Mouse (Mus musculus) lung, embryonic 16.5 days (tissue): Measurements from ENCODE around the gene Stx8. TPM values are rescaled to one million over a fixed set of nuclear protein-coding genes. Genes with fewer than 3 reads are reported as not detected.

ENCODE experiments used
- ATAC-seq: fragments of 200-750 bp; cut with Nextera tagmentation; 2 replicates; pipeline ENCODE4 v1.8.0; 2017; ENCODE audit warnings: low read depth, mild to moderate bottlenecking, moderate library complexity
- H3K27ac ChIP-seq: fragments of 300-500 bp; sonication (generic); 2 replicates; pipeline ENCODE4 v1.5.1; 2014; ENCODE audit warnings: mild to moderate bottlenecking, control low read depth, low read length
- H3K27me3 ChIP-seq: fragments of 300-500 bp; sonication (generic); 2 replicates; pipeline ENCODE4 v1.6.1; 2014; ENCODE audit warnings: low read depth, low read length, mixed read lengths; ENCODE audit not compliant: control insufficient read depth, insufficient read depth
- H3K36me3 ChIP-seq: fragments of 300-500 bp; sonication (generic); 2 replicates; pipeline ENCODE4 v1.6.1; 2014; ENCODE audit warnings: low read length; ENCODE audit not compliant: control insufficient read depth, insufficient read depth
- H3K4me1 ChIP-seq: fragments of 300-500 bp; sonication (generic); replicated peaks from 2 replicates; pipeline ENCODE4 v1.6.1; 2014; ENCODE audit warnings: low read length, mixed read lengths; ENCODE audit not compliant: control insufficient read depth, insufficient read depth
- H3K4me2 ChIP-seq: fragments of 300-500 bp; sonication (generic); 2 replicates; pipeline ENCODE4 v1.6.1; 2014; ENCODE audit warnings: low read depth, low read length, control low read depth
- H3K4me3 ChIP-seq: fragments of 300-500 bp; sonication (generic); 2 replicates; pipeline ENCODE4 v1.5.1; 2014; ENCODE audit warnings: mild to moderate bottlenecking, low read length, control low read depth
- H3K9ac ChIP-seq: fragments of 300-500 bp; sonication (generic); 2 replicates; pipeline ENCODE4 v1.6.1; 2014; ENCODE audit warnings: low read length, control low read depth
- H3K9me3 ChIP-seq: fragments of 300-500 bp; sonication (generic); 2 replicates; pipeline ENCODE4 v1.6.1; 2016; ENCODE audit warnings: low read length; ENCODE audit not compliant: control insufficient read depth
- WGBS: fragments of 180-500 bp; shearing (Covaris S2); extraction: QIAGEN DNeasy Blood & Tissue Kit; methylation state at CpG from one replicate; pipeline ENCODE4 v1.1.7; 2014; 5-methylcytosine and 5-hydroxymethylcytosine counted together
- polyA plus RNA-seq: library from polyadenylated mRNA; unstranded; fragments of >200 nt; fragmentation: Nextera tagmentation; extraction: Ambion mirVana; gene quantifications from 2 replicates; pipeline ENCODE4 v1.2.1, GENCODE M21; 2015

Stx8 gene
- polyA plus RNA-seq, 1 experiment from 2014 or later: 64.7 TPM

DNA sequence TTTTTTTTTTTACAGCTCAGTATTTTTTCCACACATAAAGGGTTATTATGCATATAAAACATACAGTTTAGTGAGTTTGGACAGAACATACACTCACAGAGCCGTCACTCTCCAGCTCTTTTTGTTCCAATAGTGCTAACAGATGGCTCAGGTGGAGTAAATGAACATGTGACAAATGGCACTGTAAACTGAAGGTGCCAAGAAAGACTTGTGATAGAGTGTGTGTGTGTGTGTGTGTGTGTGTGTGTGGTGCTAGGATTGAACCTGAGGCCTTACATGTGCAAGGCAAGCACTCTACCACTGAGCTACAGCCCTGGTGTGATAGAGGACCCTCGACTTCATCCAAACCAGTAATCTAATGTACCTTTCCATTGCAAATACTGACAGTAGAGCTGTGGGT is 96.1 kb downstream of the Stx8 start:
- Histone ChIP-seq H3K27me3 (no peaks in the 10 kb centered on the region), H3K9ac (no peak overlapping the region)
- WGBS: 74% methylated on average over 2 of the region's 2 CpGs

GRCm38 (mm10) chr11:68067806-68068205 is 101.8 kb downstream of the Stx8 start:
- Histone ChIP-seq H3K27me3 (no peaks in the 10 kb centered on the region), H3K9ac (no peak overlapping the region), H3K4me2 (no peak overlapping the region), H3K4me3 (no peak overlapping the region), H3K9me3 (no peaks in the 10 kb centered on the region), H3K27ac (no peak overlapping the region), H3K4me1 (peaks cover 4% of the 10 kb centered on the region), H3K36me3 (no peaks in the 10 kb centered on the region)
- WGBS: 64% methylated on average over 10 of the region's 10 CpGs
- no peak for ATAC-seq

More for the DNA sequence above, 96.1 kb downstream of the Stx8 start:
- H3K4me2 ChIP-seq: no peak overlapping the region
- H3K36me3 ChIP-seq: no peaks in the 10 kb centered on the region
- H3K9me3 ChIP-seq: no peaks in the 10 kb centered on the region
- H3K4me3 ChIP-seq: no peak overlapping the region
- H3K27ac ChIP-seq: no peak overlapping the region
- ATAC-seq: no peak
- H3K4me1 ChIP-seq: no peaks in the 10 kb centered on the region

DNA sequence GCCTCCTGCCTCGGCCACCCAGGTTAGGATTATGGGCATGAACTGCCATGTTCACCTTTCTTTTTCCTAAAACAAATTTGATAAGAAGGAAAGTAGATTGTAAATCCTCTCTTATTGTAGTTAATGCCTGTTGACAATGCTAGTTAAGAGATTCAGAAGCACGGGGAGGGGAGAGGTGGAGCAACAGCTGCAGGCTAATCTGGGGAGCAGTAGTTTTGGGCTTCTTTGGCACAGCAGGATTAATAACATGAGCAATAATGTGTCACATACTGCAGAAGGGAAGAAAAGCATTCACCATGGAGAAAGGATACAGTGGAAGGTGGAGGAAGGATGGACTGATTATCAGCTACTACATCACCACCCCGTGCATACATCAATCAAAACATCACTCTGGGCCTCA is 104.1 kb downstream of the Stx8 start:
- Histone ChIP-seq H3K27me3 (no peaks in the 10 kb centered on the region), H3K4me1 (peaks cover 7% of the 10 kb centered on the region), H3K27ac (no peak overlapping the region), H3K9ac (no peak overlapping the region), H3K4me2 (no peak overlapping the region), H3K36me3 (no peaks in the 10 kb centered on the region), H3K9me3 (no peaks in the 10 kb centered on the region), H3K4me3 (no peak overlapping the region)
- ATAC-seq: no peak
- WGBS: 63% methylated on average over 3 of the region's 3 CpGs

DNA sequence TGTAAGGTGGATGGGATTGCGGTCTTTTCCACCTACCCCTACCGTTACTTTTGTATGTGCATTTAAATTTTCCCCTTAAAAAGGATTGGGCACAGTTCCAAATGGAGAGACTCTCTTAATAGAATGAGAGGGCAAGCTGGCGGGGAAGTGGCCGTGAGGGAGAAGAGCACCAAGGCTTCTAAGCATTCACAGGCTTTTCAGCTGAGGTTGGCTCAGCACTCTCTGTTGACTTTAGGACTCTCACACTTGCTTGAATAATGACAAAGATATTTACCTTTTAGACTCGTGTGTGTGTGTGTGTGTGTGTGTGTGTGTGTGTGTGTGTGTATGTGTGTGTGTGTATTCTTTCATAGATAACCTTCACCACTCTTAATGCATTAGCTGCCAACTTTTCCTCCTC is 105.8 kb downstream of the Stx8 start:
- Histone ChIP-seq H3K4me3 (no peak overlapping the region), H3K4me2 (no peak overlapping the region), H3K36me3 (no peaks in the 10 kb centered on the region), H3K27ac (no peak overlapping the region), H3K4me1 (peaks cover 8% of the 10 kb centered on the region), H3K27me3 (no peaks in the 10 kb centered on the region), H3K9ac (no peak overlapping the region), H3K9me3 (no peaks in the 10 kb centered on the region)
- 38% methylated on average over 5 of the region's 5 CpGs for WGBS
- peak; percentile 17; the same call in 1 of the 2 replicates for ATAC-seq

GRCm38 (mm10) chr11:68072597-68073210 is 106.7 kb downstream of the Stx8 start:
- H3K4me2 ChIP-seq: no peak overlapping the region
- no peaks in the 10 kb centered on the region for H3K27me3 ChIP-seq
- WGBS: 41% methylated on average over 11 of the region's 11 CpGs
- peaks cover 8% of the 10 kb centered on the region for H3K4me1 ChIP-seq
- no peak overlapping the region for H3K4me3 ChIP-seq
- H3K27ac ChIP-seq: no peak overlapping the region
- H3K9ac ChIP-seq: no peak overlapping the region
- no peaks in the 10 kb centered on the region for H3K9me3 ChIP-seq
- no peak for ATAC-seq
- H3K36me3 ChIP-seq: no peaks in the 10 kb centered on the region

DNA sequence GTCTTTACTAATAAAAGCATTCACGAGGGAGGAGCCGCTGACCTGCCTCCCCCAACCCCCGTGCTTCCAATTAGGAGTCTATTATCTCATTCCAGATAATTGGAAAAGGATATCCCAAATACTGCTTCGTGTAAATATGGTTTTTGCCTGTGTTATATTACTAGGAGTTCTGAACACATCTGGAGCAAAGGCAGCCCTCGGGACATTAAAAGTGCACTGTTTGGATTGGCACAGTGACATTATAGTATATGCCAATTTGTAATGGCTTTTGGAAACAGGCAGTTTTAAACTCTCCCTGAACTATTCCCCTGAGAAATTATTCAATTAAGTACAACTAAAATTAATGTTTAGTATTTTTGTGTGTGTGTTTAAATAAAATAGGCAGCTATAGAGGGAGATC is 108.7 kb downstream of the Stx8 start:
- Histone ChIP-seq H3K4me1 (peaks cover 8% of the 10 kb centered on the region), H3K27ac (no peak overlapping the region), H3K4me2 (no peak overlapping the region), H3K36me3 (no peaks in the 10 kb centered on the region), H3K27me3 (no peaks in the 10 kb centered on the region), H3K9ac (no peak overlapping the region), H3K9me3 (no peaks in the 10 kb centered on the region), H3K4me3 (no peak overlapping the region)
- ATAC-seq: no peak
- 43% methylated on average over 5 of the region's 5 CpGs for WGBS

DNA sequence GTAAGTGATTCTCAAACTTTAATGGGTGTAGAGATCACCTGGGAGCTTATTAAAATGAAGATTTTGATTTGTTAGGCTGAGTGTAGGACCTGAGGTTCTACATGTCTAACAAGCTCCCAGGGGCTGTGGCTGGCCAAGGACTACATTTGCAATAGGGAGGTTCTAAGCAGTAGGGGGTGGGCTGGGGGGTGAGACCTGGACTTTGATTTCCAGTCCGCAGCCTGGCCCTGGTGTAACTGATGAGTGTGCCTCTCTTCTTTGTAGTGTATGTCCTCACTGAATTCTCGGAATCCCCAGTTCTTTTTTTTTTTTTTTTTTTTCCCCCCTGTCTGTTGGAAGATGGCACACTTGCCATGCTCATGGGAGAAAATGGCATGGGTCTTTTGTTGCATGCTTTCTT is 109.3 kb downstream of the Stx8 start:
- H3K4me2 ChIP-seq: no peak overlapping the region
- ATAC-seq: no peak
- peaks cover 8% of the 10 kb centered on the region for H3K4me1 ChIP-seq
- H3K9ac ChIP-seq: no peak overlapping the region
- no peaks in the 10 kb centered on the region for H3K36me3 ChIP-seq
- no peaks in the 10 kb centered on the region for H3K9me3 ChIP-seq
- H3K4me3 ChIP-seq: no peak overlapping the region
- no peaks in the 10 kb centered on the region for H3K27me3 ChIP-seq
- H3K27ac ChIP-seq: no peak overlapping the region
- 75% methylated on average over 2 of the region's 2 CpGs for WGBS

DNA sequence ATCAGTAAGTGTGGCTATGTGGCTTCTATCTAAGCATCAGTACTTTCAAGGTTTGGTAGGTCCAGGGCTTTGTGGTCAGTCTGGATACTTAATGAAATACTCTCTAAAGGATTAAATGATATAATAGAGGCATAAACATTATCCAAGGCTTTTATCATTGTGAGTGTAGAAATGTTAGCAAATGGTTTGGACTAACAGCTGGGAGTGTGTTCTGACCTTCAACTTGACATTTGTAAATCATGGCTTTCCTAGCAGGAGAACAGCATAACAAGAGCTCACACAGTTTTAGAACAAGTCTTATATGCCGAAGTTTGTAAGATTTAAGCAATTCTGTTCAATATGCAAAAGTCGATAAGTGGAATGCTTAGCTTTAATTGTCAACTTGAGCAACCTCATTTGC is 113.8 kb downstream of the Stx8 start:
- H3K36me3 ChIP-seq: no peaks in the 10 kb centered on the region
- H3K27ac ChIP-seq: no peak overlapping the region
- no peak overlapping the region for H3K9ac ChIP-seq
- H3K4me1 ChIP-seq: 0 out of 2 replicates have a peak, but pooled peaks cover 3% of the 10 kb centered on the region
- no peak overlapping the region for H3K4me3 ChIP-seq
- no peaks in the 10 kb centered on the region for H3K27me3 ChIP-seq
- 84% methylated on average over 2 of the region's 2 CpGs for WGBS
- H3K4me2 ChIP-seq: no peak overlapping the region
- ATAC-seq: no peak
- H3K9me3 ChIP-seq: peaks cover 2% of the 10 kb centered on the region; the same call in 1 of the 2 replicates

GRCm38 (mm10) chr11:68080999-68081398 is 115.0 kb downstream of the Stx8 start:
- peaks cover 3% of the 10 kb centered on the region for H3K4me1 ChIP-seq
- no peak overlapping the region for H3K27ac ChIP-seq
- no peak for ATAC-seq
- peaks cover 2% of the 10 kb centered on the region; the same call in 1 of the 2 replicates for H3K9me3 ChIP-seq
- WGBS: 86% methylated on average over 2 of the region's 2 CpGs
- H3K27me3 ChIP-seq: no peaks in the 10 kb centered on the region
- no peaks in the 10 kb centered on the region for H3K36me3 ChIP-seq
- H3K4me3 ChIP-seq: no peak overlapping the region
- no peak overlapping the region for H3K9ac ChIP-seq
- H3K4me2 ChIP-seq: no peak overlapping the region

GRCm38 (mm10) chr11:68082756-68083155 is 116.8 kb downstream of the Stx8 start:
- Histone ChIP-seq H3K4me3 (no peak overlapping the region), H3K4me2 (no peak overlapping the region), H3K27me3 (no peaks in the 10 kb centered on the region), H3K4me1 (peaks cover 3% of the 10 kb centered on the region), H3K9ac (no peak overlapping the region), H3K27ac (no peak overlapping the region), H3K9me3 (peaks cover 2% of the 10 kb centered on the region; the same call in 1 of the 2 replicates), H3K36me3 (no peaks in the 10 kb centered on the region)
- no peak for ATAC-seq
- WGBS: 85% methylated on average over 12 of the region's 12 CpGs
